Mouse (Mus musculus): Measurements from ENCODE around the gene Wnk2. TPM values are rescaled to one million over a fixed set of nuclear protein-coding genes. Genes with fewer than 3 reads are reported as not detected.

The Wnk2 gene
- polyA plus RNA-seq (2012; rRNA removed; ENCODE audit: low replicate concordance), result 18.0 and 29.1 TPM in 2 replicates

GRCm38 (mm10) chr13:49147858-49148226 lies at the start of gene Wnk2:
Wnk2 (minus strand) TSS chr13:49148014.

GRCm38 (mm10) chr13:49187288-49188218 lies 39.7 kb upstream of the Wnk2 start, which contains the start of gene Ninj1:
Ninj1 (plus strand) TSS chr13:49187485.

Other genes with a start within 250 kb of the Wnk2 start
- 45.4 and 58.9 TPM in 2 replicates for gene Fam120a, start 180.0 kb downstream of the Wnk2 start, polyA plus RNA-seq (2012; rRNA removed; ENCODE audit: low replicate concordance)
- 64.4 and 216 TPM in 2 replicates for gene Ninj1, start 39.5 kb upstream of the Wnk2 start, polyA plus RNA-seq (2012; rRNA removed; ENCODE audit: low replicate concordance)
- gene Card19, start 68.0 kb upstream of the Wnk2 start, polyA plus RNA-seq (2012; rRNA removed; ENCODE audit: low replicate concordance), result 186 and 279 TPM in 2 replicates
- gene Susd3, start 100.7 kb upstream of the Wnk2 start, polyA plus RNA-seq (2012; rRNA removed; ENCODE audit: low replicate concordance), result 3.3 and 4.8 TPM in 2 replicates
- 0.79 and 1.2 TPM in 2 replicates for gene Fgd3, start 172.3 kb upstream of the Wnk2 start, polyA plus RNA-seq (2012; rRNA removed; ENCODE audit: low replicate concordance)
- gene Bicd2, start 193.6 kb upstream of the Wnk2 start, polyA plus RNA-seq (2012; rRNA removed; ENCODE audit: low replicate concordance), result 5.3 and 7.6 TPM in 2 replicates

All from duodenum, adult 2 months (tissue).